Mouse (Mus musculus) bone marrow, adult 2 months (tissue): Measurements from ENCODE around the gene Gm9837.

ENCODE experiments used
- CTCF ChIP-seq: fragments of 200-500 bp; IDR thresholded peaks from 2 replicates; pipeline ENCODE4 v1.5.1; 2011; ENCODE audit warnings: low read length, control low read depth; ENCODE audit not compliant: control insufficient read depth, insufficient read depth
- POLR2A ChIP-seq: fragments of 200-500 bp; IDR thresholded peaks from 2 replicates; pipeline ENCODE4 v1.6.1; 2011; ENCODE audit warnings: low read depth, mild to moderate bottlenecking, control low read depth, low read length, borderline replicate concordance; ENCODE audit not compliant: control insufficient read depth

- no peak for TF ChIP-seq POLR2A
- TF ChIP-seq CTCF: no peak
Measured at GRCm38 (mm10) chr11:53431347-53432056, 38.8 kb downstream of the Gm9837 start.
